Mouse (Mus musculus) thymus, adult 2 months (tissue): ENCODE results near the gene Cnr2. TPM values are rescaled to one million over a fixed set of nuclear protein-coding genes. Genes with fewer than 3 reads are reported as not detected.
A peak's percentile ranks its signal among the peaks of the same experiment; 100 is the strongest.

Experiments used
- DNase-seq: peaks from one replicate; pipeline ENCODE4 v3.0.0; 2021
- H3K27ac ChIP-seq: fragments of 200-500 bp; 2 replicates; pipeline ENCODE4 v1.5.1; 2012; ENCODE audit warnings: low read length, control low read depth; ENCODE audit not compliant: control insufficient read depth, insufficient read depth
- H3K27me3 ChIP-seq: fragments of 200-500 bp; 2 replicates; pipeline ENCODE4 v1.6.1; 2012; ENCODE audit warnings: mild to moderate bottlenecking, low read length, moderate library complexity, mixed read lengths; ENCODE audit not compliant: control insufficient read depth, insufficient read depth
- H3K36me3 ChIP-seq: fragments of 200-500 bp; 2 replicates; pipeline ENCODE4 v1.6.1; 2012; ENCODE audit warnings: mild to moderate bottlenecking, low read length, moderate library complexity; ENCODE audit not compliant: control insufficient read depth, insufficient read depth
- H3K4me1 ChIP-seq: fragments of 200-500 bp; replicated peaks from 2 replicates; pipeline ENCODE4 v1.6.1; 2012; ENCODE audit warnings: low read length; ENCODE audit not compliant: control insufficient read depth, insufficient read depth
- H3K4me3 ChIP-seq: fragments of 200-500 bp; 2 replicates; pipeline ENCODE4 v1.5.1; 2012; ENCODE audit warnings: mild to moderate bottlenecking, low read length, control low read depth, moderate library complexity; ENCODE audit not compliant: control insufficient read depth, insufficient read depth
- CTCF ChIP-seq: fragments of 200-500 bp; IDR thresholded peaks from 2 replicates; pipeline ENCODE4 v1.5.1; 2012; ENCODE audit warnings: mild to moderate bottlenecking, control low read depth, low read length, moderate library complexity, borderline replicate concordance; ENCODE audit not compliant: control insufficient read depth, poor library complexity, insufficient read depth; ENCODE audit errors: extremely low read depth
- POLR2A ChIP-seq: fragments of 200-500 bp; IDR thresholded peaks from 2 replicates; pipeline ENCODE4 v1.6.1; 2012; ENCODE audit warnings: mild to moderate bottlenecking, low read length, control low read depth, moderate library complexity; ENCODE audit not compliant: control insufficient read depth, poor library complexity, insufficient read depth; ENCODE audit errors: extremely low read depth
- WGBS: fragments of 180-500 bp; shearing (Covaris S2); methylation state at CpG from one replicate; pipeline ENCODE4 v1.1.7; 2018; 5-methylcytosine and 5-hydroxymethylcytosine counted together
- polyA plus RNA-seq: library from polyadenylated mRNA; depleted of rRNA; stranded (reverse); fragments of >200 nt; gene quantifications from 2 replicates; pipeline ENCODE4 v1.2.3, GENCODE M21; 2012

Gene Cnr2
- polyA plus RNA-seq, 1 experiment = 9.3 TPM

DNA sequence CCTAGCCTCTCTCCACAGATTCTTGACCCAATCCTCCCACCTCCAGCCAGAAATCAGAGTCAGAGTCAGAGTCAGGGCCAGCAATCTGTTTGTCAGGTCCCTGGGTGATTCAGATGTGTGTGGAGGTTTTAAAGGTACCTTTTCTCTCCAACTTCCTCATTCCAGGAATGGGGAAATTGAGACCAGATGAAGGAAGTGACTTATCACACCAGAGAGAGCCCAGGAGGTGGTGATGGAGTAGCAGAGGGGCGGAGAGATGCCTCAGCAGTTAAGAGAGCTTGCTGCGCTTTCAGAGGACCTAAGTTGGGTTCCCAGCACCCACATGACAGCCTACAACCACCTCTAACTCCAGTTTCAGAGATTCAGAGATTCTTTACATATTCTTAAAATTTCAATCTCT lies 3.7 kb upstream of the Cnr2 start:
- 88% methylated on average over 2 of the region's 2 CpGs for WGBS
- no peak for TF ChIP-seq CTCF
- no peak for TF ChIP-seq POLR2A

DNA sequence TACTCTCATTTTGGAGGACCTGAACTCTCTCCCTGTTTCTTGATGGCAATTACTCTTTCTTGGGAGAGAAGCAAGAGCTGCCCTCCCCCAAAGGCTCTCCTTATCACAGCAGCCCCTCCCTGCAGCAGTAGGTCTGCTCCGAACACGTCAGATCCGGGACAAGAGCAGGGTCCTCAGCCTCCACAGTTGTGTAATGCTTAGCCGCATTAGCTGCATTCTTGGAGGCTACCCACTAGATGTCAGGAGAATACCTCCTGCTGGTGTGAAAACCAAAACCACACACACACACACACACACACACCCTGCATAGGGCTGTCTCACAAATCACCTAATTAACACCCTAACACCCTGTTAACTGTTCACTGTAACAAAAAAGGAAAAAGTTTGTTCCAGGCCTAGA lies 2.3 kb upstream of the Cnr2 start:
- H3K4me1 ChIP-seq = peaks cover 28% of the 10 kb centered on the region
- 85% methylated on average over 4 of the region's 4 CpGs for WGBS

More for the DNA sequence above, 3.7 kb upstream of the Cnr2 start:
- H3K4me1 ChIP-seq = peaks cover 18% of the 10 kb centered on the region
- H3K36me3 ChIP-seq = no peaks in the 10 kb centered on the region
- H3K27ac ChIP-seq = no peak overlapping the region
- no peak overlapping the region for H3K4me3 ChIP-seq
- no peak for DNase-seq
- H3K27me3 ChIP-seq = no peaks in the 10 kb centered on the region

DNA sequence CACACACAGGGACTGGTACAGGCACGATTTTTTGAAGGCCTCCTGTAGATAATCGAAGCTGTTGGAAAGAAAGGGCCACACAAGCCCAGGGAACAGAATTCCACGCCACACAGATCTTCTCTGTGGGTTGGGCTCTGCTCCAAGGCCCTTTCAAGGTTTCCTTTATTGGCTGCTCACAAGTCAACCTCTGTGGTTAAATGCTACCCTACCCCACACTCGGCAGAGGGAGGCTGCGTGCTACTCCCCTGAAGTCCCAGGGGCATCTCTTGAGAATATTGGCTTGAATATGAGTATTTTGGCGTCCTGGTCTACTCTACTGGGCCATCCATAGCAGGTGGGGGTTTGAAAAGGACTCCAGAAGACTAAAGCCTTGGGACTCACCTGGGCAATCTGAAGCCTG lies 963 bp downstream of the Cnr2 start:
- TF ChIP-seq POLR2A (no peak), CTCF (no peak)
- peaks cover 35% of the 10 kb centered on the region for H3K4me1 ChIP-seq
- H3K27ac ChIP-seq = peak overlapping the region; percentile 8; the same call in 1 of the 2 replicates
- peak overlapping the region; percentile 45 for H3K4me3 ChIP-seq
- no peaks in the 10 kb centered on the region for H3K27me3 ChIP-seq
- no peaks in the 10 kb centered on the region for H3K36me3 ChIP-seq
- WGBS = 9% methylated on average over 6 of the region's 6 CpGs
- no peak for DNase-seq

More for the DNA sequence above, 2.3 kb upstream of the Cnr2 start:
- TF ChIP-seq POLR2A (no peak), CTCF (no peak)
- DNase-seq = no peak
- no peaks in the 10 kb centered on the region for H3K27me3 ChIP-seq
- no peaks in the 10 kb centered on the region for H3K36me3 ChIP-seq
- no peak overlapping the region for H3K4me3 ChIP-seq
- H3K27ac ChIP-seq = no peak overlapping the region

DNA sequence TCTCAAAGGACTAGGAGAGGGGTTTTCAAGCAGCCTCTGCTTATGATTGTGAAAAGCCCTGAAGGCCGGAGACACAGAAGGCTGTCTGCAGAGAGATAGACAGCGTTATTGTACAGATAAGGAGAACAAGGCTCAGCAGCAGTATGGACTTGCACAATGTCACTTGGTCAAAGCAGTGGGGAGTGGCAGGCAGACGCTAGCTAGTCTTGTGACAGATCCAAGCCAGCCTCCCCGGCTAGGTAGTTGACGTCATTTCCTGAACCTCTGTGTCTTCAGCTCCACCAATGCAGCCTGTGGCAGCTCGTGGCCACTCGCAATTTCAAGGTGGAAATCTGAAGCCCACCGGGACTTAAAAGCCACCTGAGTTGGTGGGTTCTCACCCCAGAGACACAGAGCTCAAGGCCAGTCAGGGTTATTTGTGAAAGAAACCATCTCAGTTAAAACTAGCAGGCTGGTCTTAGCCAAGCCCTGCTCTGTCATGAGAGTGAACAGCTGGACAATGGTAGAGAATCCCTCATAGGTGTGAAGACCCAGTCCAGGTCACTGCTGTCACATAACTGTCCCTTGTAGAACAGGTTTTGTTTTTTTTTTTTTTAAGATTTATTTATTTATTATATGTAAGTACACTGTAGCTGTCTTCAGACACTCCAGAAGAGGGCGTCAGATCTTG lies 3.3 kb downstream of the Cnr2 start:
- peak; percentile 61 for DNase-seq
- Histone ChIP-seq H3K36me3 (no peaks in the 10 kb centered on the region), H3K4me1 (peaks cover 40% of the 10 kb centered on the region), H3K27ac (peak overlapping the region; percentile 21; the same call in 1 of the 2 replicates), H3K4me3 (no peak overlapping the region), H3K27me3 (no peaks in the 10 kb centered on the region)
- no peak for TF ChIP-seq CTCF
- no peak for TF ChIP-seq POLR2A
- WGBS = 13% methylated on average over 9 of the region's 9 CpGs

DNA sequence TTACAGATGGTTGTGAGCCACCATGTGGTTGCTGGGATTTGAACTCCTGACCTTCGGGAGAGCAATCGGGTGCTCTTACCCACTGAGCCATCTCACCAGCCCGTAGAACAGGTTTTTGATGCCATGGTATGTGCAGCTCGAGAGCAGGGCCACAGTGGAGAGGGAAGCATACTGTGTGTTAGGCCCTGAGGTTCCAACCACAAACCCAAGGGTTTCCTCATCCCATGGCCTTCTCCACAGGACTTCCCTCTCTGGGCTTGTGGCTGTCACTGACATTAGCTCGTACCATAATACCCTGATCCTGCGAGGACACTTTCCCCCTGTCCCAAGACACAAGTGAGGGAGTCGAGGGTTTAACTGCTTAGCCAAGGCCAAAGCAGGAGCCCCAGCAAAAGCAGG lies 3.9 kb downstream of the Cnr2 start:
- DNase-seq = no peak
- no peaks in the 10 kb centered on the region for H3K36me3 ChIP-seq
- no peak for TF ChIP-seq POLR2A
- TF ChIP-seq CTCF = no peak
- WGBS = 51% methylated on average over 7 of the region's 7 CpGs
- H3K27me3 ChIP-seq = no peaks in the 10 kb centered on the region
- no peak overlapping the region for H3K27ac ChIP-seq
- H3K4me3 ChIP-seq = no peak overlapping the region
- peaks cover 39% of the 10 kb centered on the region for H3K4me1 ChIP-seq

DNA sequence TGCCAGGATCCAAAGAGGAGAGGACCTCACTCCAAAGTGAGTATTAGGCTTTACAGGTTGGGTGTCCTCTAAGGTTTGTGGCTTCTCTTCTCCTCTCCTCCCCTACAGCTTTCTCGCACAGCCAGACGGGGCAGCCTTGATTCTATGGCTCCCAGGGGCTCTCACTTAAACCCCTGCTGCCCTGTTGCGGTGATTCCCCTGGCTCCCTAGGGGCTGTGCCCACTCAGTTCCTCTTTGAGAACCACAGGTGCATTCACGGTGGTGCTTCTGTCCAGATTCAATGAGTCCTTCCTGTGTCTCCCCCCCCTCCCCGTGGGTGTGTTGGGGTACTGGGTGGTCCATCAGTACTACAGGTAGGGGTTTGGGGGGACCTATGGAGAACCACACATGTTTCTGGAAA lies 4.8 kb downstream of the Cnr2 start:
- DNase-seq = no peak
- WGBS = 33% methylated on average over 5 of the region's 5 CpGs
- Histone ChIP-seq H3K27me3 (no peaks in the 10 kb centered on the region), H3K27ac (no peak overlapping the region), H3K4me3 (no peak overlapping the region), H3K4me1 (peaks cover 31% of the 10 kb centered on the region), H3K36me3 (no peaks in the 10 kb centered on the region)
- TF ChIP-seq CTCF = no peak
- TF ChIP-seq POLR2A = no peak
